Mouse (Mus musculus) spleen, adult 2 months (tissue): ENCODE results near the gene Ccdc12. TPM values are rescaled to one million over a fixed set of nuclear protein-coding genes. Genes with fewer than 3 reads are reported as not detected.

Experiments used
- DNase-seq, 2 experiments: peaks; one replicate each; pipeline versions ENCODE4 v3.0.0 to v3.0.0-alpha.2; 2012 to 2021; ENCODE audit warnings: low spot score in 2 of 2, low read depth in 1 of 2
- H3K27ac ChIP-seq: fragments of 200-500 bp; 2 replicates; pipeline ENCODE4 v1.5.1; 2012; ENCODE audit warnings: low read length, inconsistent platforms; ENCODE audit not compliant: insufficient read depth
- H3K27me3 ChIP-seq: fragments of 200-500 bp; 2 replicates; pipeline ENCODE4 v1.6.1; 2012; ENCODE audit warnings: mild to moderate bottlenecking, moderate library complexity, low read length, inconsistent platforms; ENCODE audit not compliant: control insufficient read depth, insufficient read depth
- H3K36me3 ChIP-seq: fragments of 200-500 bp; 2 replicates; pipeline ENCODE4 v1.6.1; 2012; ENCODE audit warnings: mild to moderate bottlenecking, low read length, inconsistent platforms; ENCODE audit not compliant: control insufficient read depth, insufficient read depth
- H3K4me1 ChIP-seq: fragments of 200-500 bp; 2 replicates; pipeline ENCODE4 v1.6.1; 2011; ENCODE audit warnings: inconsistent platforms; ENCODE audit not compliant: control insufficient read depth, insufficient read depth, insufficient read length
- H3K4me3 ChIP-seq: fragments of 200-500 bp; 2 replicates; pipeline ENCODE4 v1.5.1; 2011; ENCODE audit warnings: mild to moderate bottlenecking, inconsistent platforms; ENCODE audit not compliant: insufficient read depth, insufficient read length; ENCODE audit errors: extremely low read depth
- CTCF ChIP-seq: fragments of 200-500 bp; IDR thresholded peaks from 2 replicates; pipeline ENCODE4 v1.5.1; 2011; ENCODE audit warnings: mild to moderate bottlenecking, inconsistent platforms; ENCODE audit not compliant: insufficient read depth, insufficient read length, insufficient replicate concordance; ENCODE audit errors: extremely low read depth
- POLR2A ChIP-seq: fragments of 200-500 bp; IDR thresholded peaks from 2 replicates; pipeline ENCODE4 v1.6.1; 2011; ENCODE audit warnings: low read depth, low read length, inconsistent platforms
- WGBS: fragments of 180-500 bp; shearing (Covaris S2); methylation state at CpG from one replicate; pipeline ENCODE4 v1.1.7; 2018; 5-methylcytosine and 5-hydroxymethylcytosine counted together
- polyA plus RNA-seq: library from polyadenylated mRNA; depleted of rRNA; stranded (reverse); fragments of >200 nt; gene quantifications from 2 replicates; pipeline ENCODE4 v1.2.3, GENCODE M21; 2012

The Ccdc12 gene
- polyA plus RNA-seq, 1 experiment, result 103 TPM

DNA sequence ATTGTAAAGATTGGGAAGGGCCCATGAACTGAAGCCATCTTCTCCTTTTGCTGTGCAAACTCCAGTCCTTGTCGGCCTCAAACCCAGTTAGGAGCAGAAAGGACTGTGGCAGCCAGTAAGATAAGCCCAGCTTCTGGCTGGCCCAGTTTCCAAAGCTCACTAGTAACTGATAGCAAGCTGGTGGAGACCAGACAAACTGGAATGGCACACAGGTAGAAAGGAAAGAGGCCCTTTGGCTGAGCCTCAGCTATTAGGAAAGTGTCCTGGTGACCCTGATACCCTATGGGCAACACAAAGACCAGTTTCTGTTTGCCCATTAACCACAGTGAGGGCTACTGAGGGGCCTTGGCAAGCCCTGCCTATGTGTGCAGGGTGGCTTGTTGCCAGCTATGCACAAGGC, 46.5 kb downstream of the Ccdc12 start:
- no peak overlapping the region for H3K27ac ChIP-seq
- peaks cover 1% of the 10 kb centered on the region; the same call in 1 of the 2 replicates for H3K36me3 ChIP-seq
- H3K4me3 ChIP-seq, result no peak overlapping the region
- peaks cover 13% of the 10 kb centered on the region; the same call in 1 of the 2 replicates for H3K4me1 ChIP-seq
- WGBS, result 85% methylated on average over 1 of the region's 1 CpGs
- no peak for DNase-seq
- no peaks in the 10 kb centered on the region for H3K27me3 ChIP-seq
- TF ChIP-seq CTCF (no peak), POLR2A (no peak)

DNA sequence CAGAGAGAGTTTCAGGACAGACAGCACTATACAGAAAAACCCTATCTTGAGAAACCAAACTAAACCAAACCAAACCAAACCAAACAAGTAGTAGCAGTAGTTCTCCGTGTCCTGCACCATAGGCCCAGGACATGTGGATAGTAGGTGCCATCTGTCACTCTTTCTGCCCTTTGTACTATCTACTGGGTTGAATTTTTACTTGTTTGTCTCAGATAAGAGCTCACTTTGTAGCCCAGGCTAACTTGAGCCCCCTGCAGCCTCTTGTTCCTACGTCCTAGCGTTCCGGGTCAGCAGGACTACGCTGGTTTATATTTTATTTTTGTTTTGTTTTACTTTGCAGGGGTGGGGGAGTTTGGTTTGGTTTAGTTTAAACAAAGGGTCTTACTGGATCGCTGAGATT, 47.6 kb downstream of the Ccdc12 start:
- H3K27me3 ChIP-seq, result no peaks in the 10 kb centered on the region
- DNase-seq, result no peak
- no peak for TF ChIP-seq POLR2A
- 97% methylated on average over 6 of the region's 6 CpGs for WGBS
- no peak overlapping the region for H3K27ac ChIP-seq
- no peak overlapping the region for H3K4me3 ChIP-seq
- peaks cover 4% of the 10 kb centered on the region; the same call in 1 of the 2 replicates for H3K36me3 ChIP-seq
- H3K4me1 ChIP-seq, result peaks cover 13% of the 10 kb centered on the region; the same call in 1 of the 2 replicates

DNA sequence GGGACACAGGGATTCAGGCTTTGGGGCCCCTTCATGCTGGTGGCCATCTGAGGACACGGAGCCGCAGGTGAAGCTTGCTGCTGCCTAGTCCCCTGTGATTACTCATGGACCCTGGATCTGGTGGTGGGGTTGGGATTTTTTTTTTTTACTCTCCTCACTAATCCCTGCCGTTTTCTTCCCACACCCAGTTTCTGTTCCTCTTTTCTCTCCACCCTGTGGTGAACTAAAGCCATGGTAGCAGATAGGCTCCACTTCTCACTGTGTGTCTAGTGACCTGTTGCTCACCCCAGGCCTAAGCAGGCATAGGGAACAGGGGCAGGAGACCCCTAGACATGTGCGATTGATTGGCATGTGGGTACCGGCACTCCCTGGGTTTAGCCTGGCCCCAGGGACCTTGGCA, 50.5 kb downstream of the Ccdc12 start:
- Histone ChIP-seq H3K27me3 (no peaks in the 10 kb centered on the region), H3K27ac (no peak overlapping the region), H3K4me3 (no peak overlapping the region), H3K4me1 (peaks cover 22% of the 10 kb centered on the region; the same call in 1 of the 2 replicates), H3K36me3 (peaks cover 9% of the 10 kb centered on the region)
- peak; percentile 16 to 17 for DNase-seq
- 20% methylated on average over 5 of the region's 5 CpGs for WGBS
- TF ChIP-seq CTCF (no peak), POLR2A (no peak)

DNA sequence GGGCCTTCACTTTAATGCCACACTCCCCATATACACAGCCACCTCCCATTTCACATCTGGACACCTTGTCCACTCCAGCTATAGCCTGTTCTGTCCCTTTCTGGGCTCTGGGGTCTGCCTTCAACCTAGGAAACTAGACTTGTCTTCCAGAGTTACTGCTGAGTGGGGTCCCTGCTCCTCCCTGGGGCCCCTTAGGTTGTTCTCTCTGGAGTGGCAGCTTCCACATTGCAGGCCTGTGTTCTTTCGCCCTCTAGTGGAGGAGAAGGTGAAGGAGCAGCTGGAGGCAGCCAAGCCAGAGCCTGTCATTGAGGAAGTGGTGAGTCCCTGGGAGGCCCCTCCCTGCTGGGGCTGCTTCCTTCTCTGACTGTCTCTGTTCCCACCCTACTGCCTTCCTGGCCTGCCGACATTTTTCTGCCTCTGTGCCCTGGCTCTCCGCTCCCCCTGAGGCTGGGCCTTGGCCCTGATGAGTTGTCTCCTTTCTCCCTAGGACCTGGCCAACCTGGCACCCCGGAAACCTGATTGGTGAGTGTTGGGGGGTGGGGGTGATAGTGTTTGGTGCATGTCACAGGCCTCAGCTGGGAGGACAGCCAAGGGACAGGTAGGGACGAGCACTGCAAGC, 53.4 kb downstream of the Ccdc12 start:
- H3K27me3 ChIP-seq, result no peaks in the 10 kb centered on the region
- TF ChIP-seq POLR2A (peak; percentile 21; the same call in 1 of the 2 replicates), CTCF (peak; percentile 81; the same call in 1 of the 2 replicates)
- H3K4me3 ChIP-seq, result peak overlapping the region; percentile 62
- peak overlapping the region; percentile 74 for H3K27ac ChIP-seq
- DNase-seq, result peak; percentile 78 to 85
- peaks cover 22% of the 10 kb centered on the region; the same call in 1 of the 2 replicates for H3K4me1 ChIP-seq
- peaks cover 12% of the 10 kb centered on the region for H3K36me3 ChIP-seq
- WGBS, result 9% methylated on average over 5 of the region's 5 CpGs

DNA sequence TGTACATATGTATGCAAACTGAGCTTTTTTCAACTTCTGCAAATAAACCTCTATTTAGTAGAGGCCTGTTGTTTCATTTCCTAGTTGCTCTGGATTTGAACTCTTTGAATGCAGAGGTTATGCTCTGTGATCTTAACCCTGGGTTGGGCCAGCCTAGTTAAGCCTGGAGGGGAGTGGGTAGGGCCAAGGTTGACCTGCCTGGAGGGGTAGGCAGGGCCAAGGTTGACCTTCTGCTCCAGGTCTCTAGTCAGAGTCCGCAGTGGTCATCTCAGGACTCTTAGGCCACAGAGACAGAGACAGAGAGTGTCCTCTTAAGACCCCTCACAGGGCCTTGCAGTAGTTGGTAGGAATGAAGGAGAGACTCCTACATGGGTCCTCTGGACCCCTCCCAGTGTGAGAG, 55.2 kb downstream of the Ccdc12 start:
- no peak for DNase-seq
- 97% methylated on average over 1 of the region's 1 CpGs for WGBS
- TF ChIP-seq CTCF, result no peak
- no peak for TF ChIP-seq POLR2A

DNA sequence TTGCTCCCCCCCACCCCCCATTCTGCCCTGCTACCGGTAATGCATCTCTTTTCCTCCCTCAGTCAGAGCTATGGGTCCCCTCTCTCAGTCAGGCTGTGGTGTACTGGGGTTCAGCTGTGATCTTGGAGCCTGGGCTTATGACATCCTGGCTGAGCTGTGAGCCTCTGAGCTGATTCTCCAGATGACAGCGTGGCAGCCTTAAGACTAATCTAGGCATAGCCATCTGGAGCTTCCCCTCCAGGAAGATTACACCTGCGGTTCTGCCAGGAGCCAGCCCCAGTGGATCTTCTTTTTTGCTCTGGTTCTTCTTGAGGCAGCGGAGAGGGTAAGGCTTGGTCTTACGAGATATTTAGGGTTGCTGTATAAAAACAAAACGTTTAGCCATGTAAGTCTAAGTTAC, 55.7 kb downstream of the Ccdc12 start:
- Histone ChIP-seq H3K4me3 (no peak overlapping the region), H3K27me3 (no peaks in the 10 kb centered on the region), H3K4me1 (peaks cover 16% of the 10 kb centered on the region; the same call in 1 of the 2 replicates), H3K36me3 (peaks cover 14% of the 10 kb centered on the region), H3K27ac (no peak overlapping the region)
- DNase-seq, result no peak
- TF ChIP-seq CTCF, result no peak
- no peak for TF ChIP-seq POLR2A
- 90% methylated on average over 6 of the region's 6 CpGs for WGBS

More for the DNA sequence above, 55.2 kb downstream of the Ccdc12 start:
- peaks cover 14% of the 10 kb centered on the region for H3K36me3 ChIP-seq
- H3K4me3 ChIP-seq, result no peak overlapping the region
- H3K27ac ChIP-seq, result no peak overlapping the region
- no peaks in the 10 kb centered on the region for H3K27me3 ChIP-seq
- H3K4me1 ChIP-seq, result peaks cover 19% of the 10 kb centered on the region; the same call in 1 of the 2 replicates

DNA sequence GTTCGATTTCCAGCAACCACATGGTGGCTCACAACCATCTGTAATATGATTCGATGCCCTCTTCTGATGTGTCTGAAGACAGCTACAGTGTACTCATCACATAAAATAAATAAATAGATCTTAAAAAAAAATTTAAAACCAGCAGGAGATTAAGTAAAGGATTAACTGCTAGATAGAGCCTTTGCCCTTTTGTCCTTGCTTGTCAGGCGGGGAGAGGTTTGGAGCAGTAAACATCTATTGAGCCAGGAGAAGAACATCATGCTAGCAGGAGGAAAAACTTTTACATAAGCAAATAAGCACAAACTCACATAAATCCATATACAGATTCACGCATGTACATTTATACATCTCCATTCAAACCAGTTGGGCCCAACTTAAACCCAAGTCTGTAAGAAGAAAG, 56.2 kb downstream of the Ccdc12 start:
- 95% methylated on average over 4 of the region's 4 CpGs for WGBS
- Histone ChIP-seq H3K4me3 (no peak overlapping the region), H3K36me3 (peaks cover 14% of the 10 kb centered on the region), H3K27ac (no peak overlapping the region), H3K4me1 (peaks cover 10% of the 10 kb centered on the region; the same call in 1 of the 2 replicates), H3K27me3 (no peaks in the 10 kb centered on the region)
- DNase-seq, result no peak
- TF ChIP-seq POLR2A (no peak), CTCF (no peak)
